Mouse (Mus musculus) CD8-positive naive resting alpha-beta T cell, adult 2 months (primary cell): ENCODE measurements around the gene Stox1.
A peak's percentile ranks its signal among the peaks of the same experiment; 100 is the strongest.

Source experiments
- DNase-seq, 2 experiments: peaks; one replicate each; pipeline ENCODE4 v3.0.0; 2022; ENCODE audit warnings: low read depth in 2 of 2, low spot score in 2 of 2

Gene Stox1

GRCm38 (mm10) chr10:62668043-62668442 lies 57.9 kb downstream of the Stox1 start:
- no peak for DNase-seq

GRCm38 (mm10) chr10:62664963-62665590 lies 60.9 kb downstream of the Stox1 start:
- DNase-seq: peak; percentile 35 to 44

GRCm38 (mm10) chr10:62664171-62664570 lies 61.8 kb downstream of the Stox1 start:
- no peak for DNase-seq

- no peak for DNase-seq
These were observed 69.2 kb downstream of the Stox1 start for GRCm38 (mm10) chr10:62656711-62657110.

GRCm38 (mm10) chr10:62651961-62652360 lies 74.0 kb downstream of the Stox1 start:
- no peak for DNase-seq

GRCm38 (mm10) chr10:62650881-62651810 lies 74.8 kb downstream of the Stox1 start, which contains the start of gene Ddx50:
Gene Ddx50, minus strand, starts transcription at chr10:62651218.
- peak; percentile 94 to 95 for DNase-seq

GRCm38 (mm10) chr10:62650358-62650782 lies 75.6 kb downstream of the Stox1 start:
- DNase-seq: no peak
